ENCODE assay signal across 27 mouse cellular contexts in genomic region chr1:59636349-59636748, GRCm38 (mm10). TPM values are rescaled to one million over a fixed set of nuclear protein-coding genes. Genes with fewer than 3 reads are reported as not detected.
DNase-seq lines count a peak whose midpoint lies in the region; ATAC-seq and TF ChIP-seq lines count a peak whose summit lies in the region.
"Had no signal": no experiment of that assay in that cellular context is flagged by ENCODE, and none has a peak within 500 bp of the region (broad histone marks: within the 10 kb centered on the region; RNA-seq: fewer than 3 reads in every experiment).

No protein-coding gene starts in this region.

- no peaks in the 10 kb centered on the region for H3K27me3 ChIP-seq in liver, embryonic 11.5 days (replicated peaks; ENCODE audit: control insufficient read depth, insufficient read depth, low read length)
- H3K27me3 ChIP-seq in liver, embryonic 14.5 days (ENCODE audit: control insufficient read depth, insufficient read depth, low read length), result no peaks in the 10 kb centered on the region
- H3K27me3 ChIP-seq in liver, postnatal 0 days (ENCODE audit: insufficient read depth, low read length), result no peaks in the 10 kb centered on the region
- H3K27me3 ChIP-seq: embryonic facial prominence, embryonic 13.5 days; forebrain, embryonic 12.5 days; forebrain, embryonic 15.5 days; heart, embryonic 12.5 days; heart, embryonic 15.5 days; hindbrain, embryonic 13.5 days had no signal

- no peak overlapping the region for H3K27ac ChIP-seq in liver, embryonic 11.5 days (ENCODE audit: low read depth, low read length)
- no peak overlapping the region for H3K27ac ChIP-seq in liver, embryonic 14.5 days
- H3K27ac ChIP-seq in liver, postnatal 0 days (ENCODE audit: low read depth), result no peak overlapping the region
- H3K27ac ChIP-seq in layer of hippocampus, adult 2 months, result no peak overlapping the region
- H3K27ac ChIP-seq: embryonic facial prominence, embryonic 10.5 days; embryonic facial prominence, embryonic 13.5 days; forebrain, embryonic 12.5 days; forebrain, embryonic 15.5 days; heart, embryonic 15.5 days; hindbrain, embryonic 10.5 days; hindbrain, embryonic 13.5 days had no signal

- peaks cover 23% of the 10 kb centered on the region for H3K4me1 ChIP-seq in liver, embryonic 11.5 days (replicated peaks; ENCODE audit: control insufficient read depth, insufficient read depth, low read length)
- H3K4me1 ChIP-seq in liver, embryonic 14.5 days (replicated peaks; ENCODE audit: control insufficient read depth in 2 of 2, insufficient read depth in 2 of 2, low read length in 1 of 2), result peaks cover 4 to 19% of the 10 kb centered on the region in 2 experiments
- H3K4me1 ChIP-seq in liver, postnatal 0 days (ENCODE audit: insufficient read depth), result no peaks in the 10 kb centered on the region
- H3K4me1 ChIP-seq: forebrain, embryonic 12.5 days; forebrain, embryonic 15.5 days; heart, embryonic 15.5 days; hindbrain, embryonic 13.5 days had no signal

- no peak overlapping the region for H3K4me3 ChIP-seq in liver, embryonic 11.5 days (ENCODE audit: low read depth, low read length)
- H3K4me3 ChIP-seq in liver, embryonic 14.5 days (ENCODE audit: insufficient read depth in 1 of 2, low read depth in 2 of 2, low read length in 2 of 2), result no peak overlapping the region
- H3K4me3 ChIP-seq in liver, postnatal 0 days (ENCODE audit: low read depth, low read length), result no peak overlapping the region
- no peak overlapping the region for H3K4me3 ChIP-seq in layer of hippocampus, adult 2 months
- H3K4me3 ChIP-seq: embryonic facial prominence, embryonic 10.5 days; embryonic facial prominence, embryonic 13.5 days; erythroblast, embryonic 14.5 days; forebrain, embryonic 12.5 days; forebrain, embryonic 15.5 days; heart, embryonic 12.5 days; heart, embryonic 15.5 days; hindbrain, embryonic 10.5 days; hindbrain, embryonic 13.5 days had no signal

- no peak for TF ChIP-seq CTCF in liver, embryonic 14.5 days (IDR thresholded peaks at IDR 0.05; ENCODE audit: low read depth)
- no peak for TF ChIP-seq CTCF in liver, postnatal 0 days (IDR thresholded peaks at IDR 0.05; ENCODE audit: low read depth)
- no peak for TF ChIP-seq CTCF in layer of hippocampus, adult 2 months (conservative IDR thresholded peaks at IDR 0.05)

- no peak for DNase-seq in liver, embryonic 11.5 days (ENCODE audit: low spot score)
- no peak for DNase-seq in liver
- peak in 2 of 3 experiments; percentile 14 to 22 for DNase-seq in liver, embryonic 14.5 days (ENCODE audit: low read depth in 3 of 3, low spot score in 3 of 3)
- DNase-seq in liver, postnatal 0 days, result no peak
- DNase-seq in layer of hippocampus, adult 2 months (ENCODE audit: low spot score in 2 of 2), result no peak
- DNase-seq in layer of hippocampus, postnatal 25 days (ENCODE audit: extremely low spot score in 1 of 2, low spot score in 1 of 2), result no peak
- DNase-seq: adrenal gland, adult 2 months; adrenal gland, postnatal 14 days; cerebellum, adult 11-12 months; cerebellum, adult 8-10 months; cerebellum, postnatal 10 days; cerebellum, postnatal 36 days; embryo, embryonic 11 days; gastrocnemius, postnatal 25 days; heart, adult 18-20 months; heart, postnatal 10 days; heart, postnatal 36 days had no signal

- peak; percentile 73; the same call in 1 of the 2 replicates for ATAC-seq in liver, embryonic 11.5 days (replicated peaks; ENCODE audit: low FRiP score)
- ATAC-seq in liver, embryonic 14.5 days (ENCODE audit: insufficient read depth), result peak; percentile 61; the same call in 1 of the 2 replicates
- no peak for ATAC-seq in liver, postnatal 0 days
- no peak for ATAC-seq in monocyte, adult 5-6 weeks (replicated peaks; ENCODE audit: insufficient number of reproducible peaks, low FRiP score, low TSS enrichment, poor library complexity, severe bottlenecking)
- ATAC-seq: forebrain, embryonic 15.5 days had no signal

- WGBS in liver, embryonic 11.5 days, result 62% methylated on average over 1 of the region's 1 CpGs
- 41% methylated on average over 1 of the region's 1 CpGs for WGBS in liver, embryonic 14.5 days (ENCODE audit: insufficient replicate concordance)
- 59% methylated on average over 1 of the region's 1 CpGs for WGBS in liver, postnatal 0 days (ENCODE audit: insufficient replicate concordance)

- no peaks in the 10 kb centered on the region for H3K9me3 ChIP-seq in liver, embryonic 11.5 days (ENCODE audit: control insufficient read depth, low read length)
- no peaks in the 10 kb centered on the region for H3K9me3 ChIP-seq in liver, embryonic 14.5 days (ENCODE audit: control insufficient read depth, low read length)
- H3K9me3 ChIP-seq in liver, postnatal 0 days (ENCODE audit: low read length), result no peaks in the 10 kb centered on the region
- H3K9me3 ChIP-seq: embryonic facial prominence, embryonic 10.5 days; embryonic facial prominence, embryonic 13.5 days; forebrain, embryonic 12.5 days; forebrain, embryonic 15.5 days; heart, embryonic 12.5 days; heart, embryonic 15.5 days; hindbrain, embryonic 10.5 days; hindbrain, embryonic 13.5 days had no signal

- no peak overlapping the region for H3K9ac ChIP-seq in liver, embryonic 11.5 days (ENCODE audit: low read depth, low read length)
- H3K9ac ChIP-seq in liver, embryonic 14.5 days (replicated peaks), result no peak overlapping the region
- H3K9ac ChIP-seq in liver, postnatal 0 days (replicated peaks), result no peak overlapping the region
- H3K9ac ChIP-seq: embryonic facial prominence, embryonic 13.5 days; forebrain, embryonic 12.5 days; forebrain, embryonic 15.5 days; heart, embryonic 12.5 days; heart, embryonic 15.5 days; hindbrain, embryonic 13.5 days had no signal

- TF ChIP-seq EP300 in liver, embryonic 14.5 days (IDR thresholded peaks at IDR 0.05; ENCODE audit: low read depth), result peak; percentile 51
- TF ChIP-seq EP300 in liver, postnatal 0 days (IDR thresholded peaks at IDR 0.05; ENCODE audit: low read depth), result peak; percentile 22; the same call in 1 of the 2 replicates

- no peak overlapping the region; the same call in 1 of the 2 replicates for H3K4me2 ChIP-seq in liver, embryonic 11.5 days
- no peak overlapping the region for H3K4me2 ChIP-seq in liver, embryonic 14.5 days (ENCODE audit: low read depth)
- no peak overlapping the region for H3K4me2 ChIP-seq in liver, postnatal 0 days (ENCODE audit: low read depth, low read length)
- H3K4me2 ChIP-seq: embryonic facial prominence, embryonic 13.5 days; forebrain, embryonic 12.5 days; forebrain, embryonic 15.5 days; heart, embryonic 12.5 days; heart, embryonic 15.5 days; hindbrain, embryonic 13.5 days had no signal

- H3K36me3 ChIP-seq in liver, embryonic 11.5 days (ENCODE audit: control insufficient read depth, insufficient read depth, low read length), result no peaks in the 10 kb centered on the region
- H3K36me3 ChIP-seq in liver, embryonic 14.5 days (replicated peaks; ENCODE audit: control insufficient read depth, insufficient read depth, low read depth), result no peaks in the 10 kb centered on the region; the same call in 1 of the 2 replicates
- H3K36me3 ChIP-seq in liver, postnatal 0 days (replicated peaks; ENCODE audit: insufficient read depth, low read length), result 0 out of 2 replicates have a peak, but pooled peaks cover 8% of the 10 kb centered on the region

RNA-seq across cellular contexts. Expression of gene Sumo1, which starts 34.3 kb away (rescaled TPM):
- 345 and 370 TPM in 2 replicates for polyA plus RNA-seq in liver, embryonic 11.5 days (2014; fragmentation: Nextera tagmentation; extraction: Ambion mirVana)
- 29.6 and 42.5 TPM in 2 replicates for polyA plus RNA-seq in liver, embryonic 14.5 days (2012; rRNA removed)
- polyA plus RNA-seq in liver, embryonic 14.5 days (2014; fragmentation: Nextera tagmentation; extraction: Ambion mirVana), result 152 and 153 TPM in 2 replicates
- 96.2 and 97.3 TPM in 2 replicates for polyA plus RNA-seq in liver, postnatal 0 days (2015; fragmentation: Nextera tagmentation; extraction: Ambion mirVana)
- 100 to 1,000 TPM; 117 to 120 TPM for total RNA-seq in layer of hippocampus, adult 2 months (2021)
- total RNA-seq in monocyte, adult 5-6 weeks (2017), result 166 to 204 TPM (median 186 TPM) in 3 replicates
- 100 to 1,000 TPM; 113 to 114 TPM for total RNA-seq in layer of hippocampus, postnatal 25 days (2021)

RNA-seq across cellular contexts. Expression of gene Nop58, which starts 48.4 kb away (rescaled TPM):
- 400 and 416 TPM in 2 replicates for polyA plus RNA-seq in liver, embryonic 11.5 days (2014; fragmentation: Nextera tagmentation; extraction: Ambion mirVana)
- polyA plus RNA-seq in liver, embryonic 14.5 days (2012; rRNA removed), result 35.5 and 76.0 TPM in 2 replicates
- 124 and 132 TPM in 2 replicates for polyA plus RNA-seq in liver, embryonic 14.5 days (2014; fragmentation: Nextera tagmentation; extraction: Ambion mirVana)
- polyA plus RNA-seq in liver, postnatal 0 days (2015; fragmentation: Nextera tagmentation; extraction: Ambion mirVana), result 80.6 and 81.8 TPM in 2 replicates
- 10 to 100 TPM; 65.7 to 69.7 TPM for total RNA-seq in layer of hippocampus, adult 2 months (2021)
- total RNA-seq in monocyte, adult 5-6 weeks (2017), result 252 to 325 TPM (median 279 TPM) in 3 replicates
- 10 to 100 TPM; 58.7 to 60.7 TPM for total RNA-seq in layer of hippocampus, postnatal 25 days (2021)

Comparison
In these comparisons a context has a peak if more than half of its experiments do, and no peak if none do; other contexts are left out.
1. ATAC-seq: peak in liver, embryonic 11.5 days (single experiment) and liver, embryonic 14.5 days (single experiment); none in liver, postnatal 0 days (single experiment) and monocyte, adult 5-6 weeks (single experiment).
2. DNase-seq: peak in liver, embryonic 14.5 days (2 of 3); none in liver, embryonic 11.5 days (single experiment), liver (single experiment), liver, postnatal 0 days (single experiment), layer of hippocampus, adult 2 months (0 of 2) and layer of hippocampus, postnatal 25 days (0 of 2).